Mouse (Mus musculus) frontal cortex, postnatal 14 days (tissue): ENCODE measurements around the gene Foxp3.

Experiments
- DNase-seq, 2 experiments: peaks; one replicate each; pipeline ENCODE4 v3.0.0; 2022; ENCODE audit warnings: low spot score in 2 of 2

The Foxp3 gene

DNA sequence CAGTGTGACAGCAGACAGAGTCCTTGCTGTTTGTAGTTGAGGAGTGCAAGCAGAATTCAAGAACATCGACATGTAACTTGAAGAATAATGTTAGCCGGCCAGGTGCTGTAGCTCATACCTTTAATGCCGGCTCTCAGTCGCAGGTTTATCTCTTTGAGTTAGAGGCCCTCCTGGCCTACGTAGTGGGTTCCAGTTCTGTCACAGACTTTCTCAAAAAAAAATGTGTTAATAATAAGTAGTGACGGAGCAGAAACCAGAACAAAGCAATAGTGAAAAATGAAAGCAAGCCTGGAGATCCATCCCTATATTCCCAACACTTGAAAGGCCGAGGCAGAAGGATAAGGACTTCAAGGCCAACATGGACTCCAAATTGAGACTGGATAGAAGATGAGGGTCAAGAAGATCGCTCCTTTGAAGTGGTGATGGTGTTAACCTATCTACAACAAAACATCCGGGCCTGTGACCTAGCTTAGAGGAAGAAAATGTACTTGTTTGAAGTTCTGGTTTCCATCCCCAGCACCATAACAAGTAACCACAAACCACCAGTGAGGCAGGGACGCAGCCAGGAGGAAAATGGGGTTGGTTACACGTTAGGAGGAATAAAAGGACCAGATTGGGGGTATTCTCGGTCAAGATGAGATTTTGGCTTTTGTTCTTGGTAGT is 44.6 kb downstream of the Foxp3 start:
- DNase-seq: no peak

DNA sequence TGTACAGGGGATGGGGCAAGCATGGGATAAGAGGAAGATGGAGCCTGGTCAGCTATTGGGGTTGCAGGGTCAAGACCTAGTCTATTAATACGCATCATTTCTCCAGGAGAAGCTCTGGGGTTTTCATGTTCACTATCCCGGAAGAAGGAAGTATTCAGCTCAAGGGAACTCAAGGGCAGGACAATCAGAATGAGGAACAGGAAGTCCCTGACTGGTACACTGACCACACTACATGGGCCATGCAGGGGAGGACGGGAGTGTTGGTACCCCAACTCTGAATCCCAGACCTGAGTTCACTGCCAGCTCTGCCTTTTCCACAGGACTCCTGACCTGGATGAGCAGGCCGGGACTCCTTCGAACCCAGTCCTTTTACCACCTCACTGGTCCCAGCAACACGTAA is 59.1 kb downstream of the Foxp3 start:
- no peak for DNase-seq

DNA sequence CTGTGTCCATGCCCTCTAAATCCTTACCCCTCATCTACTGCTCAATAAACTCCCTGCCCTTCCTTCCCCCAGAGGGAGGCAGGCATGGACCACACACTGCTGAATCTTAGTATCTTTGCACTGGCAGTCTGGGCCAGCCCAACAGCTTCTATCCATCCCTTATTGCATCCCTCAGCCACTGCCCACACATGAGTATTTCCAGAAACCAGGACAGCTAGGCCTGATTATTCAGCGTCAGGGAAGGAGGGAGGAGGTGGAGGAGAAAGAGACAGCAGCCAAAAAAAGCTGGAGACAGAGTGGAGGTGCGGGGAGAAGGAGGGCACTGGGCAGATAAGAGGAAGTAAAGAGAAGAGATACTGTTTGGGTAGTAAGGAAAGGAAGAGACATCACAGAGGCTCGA is 61.7 kb downstream of the Foxp3 start:
- no peak for DNase-seq

DNA sequence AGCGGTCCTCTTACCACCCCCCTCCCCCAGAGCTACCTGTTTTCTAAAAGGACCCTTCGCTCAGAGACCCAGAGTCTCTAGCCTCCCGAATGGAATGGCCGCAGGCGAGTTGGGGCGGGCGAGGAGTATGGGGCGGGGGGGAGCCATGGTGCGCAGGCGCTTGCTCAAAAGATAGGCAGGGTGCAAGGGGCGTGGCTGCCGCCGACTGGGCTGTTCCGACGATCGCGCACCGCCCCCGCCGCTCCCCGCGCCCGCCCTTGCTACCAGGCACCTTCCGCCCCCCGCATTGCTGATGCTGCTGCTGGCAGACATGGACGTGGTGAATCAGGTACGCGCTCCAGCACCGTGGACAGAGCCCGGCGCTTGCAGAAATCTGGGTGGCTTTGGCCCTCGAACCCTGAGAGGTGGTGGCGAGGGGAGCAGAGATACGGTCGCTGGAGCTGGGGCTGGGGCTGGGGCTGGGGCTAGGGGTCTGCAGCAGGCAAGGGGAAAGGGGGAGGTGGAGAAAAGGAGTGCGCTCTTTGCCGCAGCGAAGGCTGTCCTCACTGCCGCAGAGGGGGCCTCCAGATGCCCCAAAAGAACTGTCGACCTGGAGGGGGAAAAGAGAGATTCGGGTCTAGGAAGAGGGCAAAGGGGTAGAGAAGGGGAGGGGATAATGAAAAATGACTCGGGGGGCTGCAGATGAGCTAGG is 65.1 kb downstream of the Foxp3 start, which contains the start of gene Syp:
Gene Syp, plus strand, starts transcription at position 71 of the 691 bp plus-strand sequence.
- DNase-seq: peak; percentile 75

DNA sequence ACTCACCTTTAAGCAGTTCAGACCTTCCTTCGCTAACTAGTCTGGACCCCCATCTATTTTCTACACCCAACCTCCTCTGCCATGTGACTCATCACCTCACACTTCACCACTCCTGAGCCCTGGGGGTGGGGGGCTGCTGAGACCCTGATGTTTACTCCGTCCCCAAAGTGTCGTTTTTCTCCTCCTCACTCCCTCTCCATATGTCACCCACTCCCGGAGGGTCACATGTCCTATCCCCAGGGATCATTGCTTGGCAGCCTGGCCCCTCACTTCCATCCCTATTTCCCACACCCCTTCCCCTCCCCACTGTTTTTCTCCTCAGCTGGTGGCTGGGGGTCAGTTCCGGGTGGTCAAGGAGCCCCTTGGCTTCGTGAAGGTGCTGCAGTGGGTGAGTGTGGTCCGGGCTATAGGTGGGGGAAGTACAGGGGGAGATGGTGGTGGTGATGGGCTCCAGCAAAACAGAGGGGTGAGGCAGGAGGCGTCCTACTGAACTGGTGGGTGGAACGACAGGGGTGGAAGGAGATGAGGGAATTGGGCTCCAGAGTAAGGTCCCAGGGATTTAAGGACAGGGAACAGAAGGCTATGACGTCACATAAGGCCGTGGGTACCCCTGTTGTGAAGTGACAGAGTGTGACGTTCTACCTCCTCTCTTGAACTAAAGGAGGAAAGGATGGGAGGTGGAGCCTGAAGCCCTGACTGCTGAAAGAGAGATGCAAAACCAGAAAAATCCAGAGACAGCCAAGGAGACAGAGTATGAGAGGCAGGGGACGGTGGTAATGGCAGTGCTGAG is 66.3 kb downstream of the Foxp3 start:
- no peak for DNase-seq

DNA sequence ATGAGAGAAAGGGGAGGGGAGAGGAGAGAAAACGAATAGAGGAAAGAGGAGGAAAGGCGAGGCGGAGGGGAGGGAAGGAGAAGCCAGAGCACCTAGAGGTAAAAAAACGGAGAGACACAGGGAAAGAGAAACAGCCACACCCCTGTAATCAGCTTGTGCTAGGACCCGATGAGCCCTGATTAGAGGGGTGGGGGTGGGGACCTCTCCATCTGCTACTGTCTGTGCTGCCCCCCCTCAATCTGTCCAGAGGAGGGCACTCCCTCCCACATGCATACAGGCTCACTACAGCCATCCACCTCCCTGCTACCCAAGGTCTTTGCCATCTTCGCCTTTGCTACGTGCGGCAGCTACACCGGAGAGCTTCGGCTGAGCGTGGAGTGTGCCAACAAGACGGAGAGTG is 67.3 kb downstream of the Foxp3 start:
- DNase-seq: no peak
